In the genomic region with DNA sequence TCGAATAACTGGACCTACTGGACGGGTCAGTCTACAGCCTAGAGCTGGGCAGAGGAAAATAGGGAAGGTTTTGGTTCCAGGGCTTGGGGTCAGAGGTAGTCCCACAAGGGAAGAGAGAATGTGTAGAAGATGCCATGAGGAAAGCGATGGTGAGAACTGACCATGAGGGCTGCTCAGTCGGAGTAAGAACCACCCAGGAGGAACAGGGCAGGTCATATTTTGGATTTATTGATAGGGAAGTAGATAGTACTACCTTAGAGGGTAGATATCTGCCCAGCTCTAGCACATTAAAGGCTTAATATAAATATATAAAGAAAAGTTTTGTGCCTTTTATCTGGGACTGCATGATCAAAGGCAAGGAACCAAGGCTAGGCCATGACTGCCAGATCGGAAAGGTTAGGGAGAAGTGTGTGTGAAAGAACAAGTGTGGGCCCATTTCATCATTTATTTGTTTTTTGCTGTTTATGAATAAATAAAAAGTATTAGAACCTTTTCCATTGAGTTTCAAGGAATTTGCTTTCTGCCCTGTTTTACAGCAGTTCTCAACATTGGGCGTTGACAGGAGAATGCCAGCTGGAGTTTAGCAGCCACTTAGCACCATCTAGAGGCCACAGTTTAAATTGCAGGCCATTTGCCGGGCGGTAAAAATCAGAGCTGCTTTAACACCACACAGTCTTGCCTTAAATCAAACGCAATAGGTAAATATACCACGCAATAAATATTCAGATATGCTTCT, we compare ENCODE assay signal across 9 mouse cellular contexts. TPM values are rescaled to one million over a fixed set of nuclear protein-coding genes. Genes with fewer than 3 reads are reported as not detected.
DNase-seq lines count a peak whose midpoint lies in the region; ATAC-seq and TF ChIP-seq lines count a peak whose summit lies in the region.
"Had no signal": no experiment of that assay in that cellular context is flagged by ENCODE, and none has a peak within 500 bp of the region (broad histone marks: within the 10 kb centered on the region; RNA-seq: fewer than 3 reads in every experiment).

No protein-coding gene starts in this region.

- no peak overlapping the region for H3K4me2 ChIP-seq in liver, postnatal 0 days (ENCODE audit: low read depth, low read length)

- intact Hi-C loops in gastrocnemius, adult 2 months (cut with DNase I): loop anchor here (2.0 kb wide), 1 partner anchor 750 kb away; no protein-coding TSS in a partner anchor

- peak; percentile 82 for TF ChIP-seq CTCF in gastrocnemius, adult 2 months (IDR thresholded peaks at IDR 0.05)
- peak; percentile 71 for TF ChIP-seq CTCF in liver, postnatal 0 days (IDR thresholded peaks at IDR 0.05; ENCODE audit: low read depth)

- no peak overlapping the region for H3K27ac ChIP-seq in gastrocnemius, adult 2 months
- H3K27ac ChIP-seq in liver, postnatal 0 days (ENCODE audit: low read depth): no peak overlapping the region

- no peak overlapping the region for H3K9ac ChIP-seq in liver, postnatal 0 days (replicated peaks)

- no peak for ATAC-seq in liver, postnatal 0 days

- no peaks in the 10 kb centered on the region for H3K4me1 ChIP-seq in liver, postnatal 0 days (ENCODE audit: insufficient read depth)

- TF ChIP-seq EP300 in liver, postnatal 0 days (IDR thresholded peaks at IDR 0.05; ENCODE audit: low read depth): no peak

- DNase-seq in 3134 (ENCODE audit: extremely low read depth, insufficient read length, low spot score) (peak; percentile 10), MEL-GATA-1-ER (ENCODE audit: extremely low read depth, low read depth) (peak; percentile 0)
- peak; percentile 59 to 73 for DNase-seq in cerebellum, postnatal 36 days
- DNase-seq in gastrocnemius, adult 2 months: peak; percentile 45
- DNase-seq in kidney, postnatal 10 days: peak; percentile 66
- DNase-seq in liver, postnatal 0 days: peak; percentile 40
- peak; percentile 47 for DNase-seq in ovary, postnatal 14 days (ENCODE audit: low spot score)
- DNase-seq in spleen, postnatal 14 days (ENCODE audit: low spot score in 2 of 2): no peak

- WGBS in liver, postnatal 0 days (ENCODE audit: insufficient replicate concordance): 46% methylated on average over 10 of the region's 10 CpGs

- no peaks in the 10 kb centered on the region for H3K9me3 ChIP-seq in liver, postnatal 0 days (ENCODE audit: low read length)

- no peak overlapping the region for H3K4me3 ChIP-seq in gastrocnemius, adult 2 months
- no peak overlapping the region for H3K4me3 ChIP-seq in liver, postnatal 0 days (ENCODE audit: low read depth, low read length)
- H3K4me3 ChIP-seq: erythroblast, embryonic 14.5 days had no signal

- H3K27me3 ChIP-seq in liver, postnatal 0 days (ENCODE audit: insufficient read depth, low read length): no peaks in the 10 kb centered on the region

- no peaks in the 10 kb centered on the region for H3K36me3 ChIP-seq in liver, postnatal 0 days (replicated peaks; ENCODE audit: insufficient read depth, low read length)

RNA-seq across cellular contexts. Expression of gene Vmn2r7, which starts 53.9 kb away (rescaled TPM):
- not detected for total RNA-seq in gastrocnemius, adult 2 months (2021)
- not detected in 2 replicates for polyA plus RNA-seq in liver, postnatal 0 days (2015; fragmentation: Nextera tagmentation; extraction: Ambion mirVana)
- polyA plus RNA-seq: erythroblast, embryonic 14.5 days had no signal

Comparison
In these comparisons a context has a peak if more than half of its experiments do, and no peak if none do; other contexts are left out.
1. DNase-seq: peak in 3134 (single experiment), MEL-GATA-1-ER (single experiment), cerebellum, postnatal 36 days (2 of 2), gastrocnemius, adult 2 months (single experiment), kidney, postnatal 10 days (single experiment), liver, postnatal 0 days (single experiment) and ovary, postnatal 14 days (single experiment); none in spleen, postnatal 14 days (0 of 2).